Mouse (Mus musculus) 3T3-L1 (cell line): Measurements from ENCODE around the gene Sept4.
A peak's percentile ranks its signal among the peaks of the same experiment; 100 is the strongest.

Experiments
- DNase-seq: peaks from one replicate; pipeline ENCODE4 v3.0.0-alpha.2; 2015; ENCODE audit warnings: low read depth, low spot score

Gene Sept4

GRCm38 (mm10) chr11:87568255-87568953 lies at the start of gene Sept4:
Gene Sept4 (plus strand): TSS chr11:87568903.
- no peak for DNase-seq

GRCm38 (mm10) chr11:87519260-87519659 lies 49.4 kb upstream of the Sept4 start:
- peak; percentile 85 for DNase-seq

- DNase-seq, result no peak
Observed at GRCm38 (mm10) chr11:87523466-87523865, 45.2 kb upstream of the Sept4 start.

GRCm38 (mm10) chr11:87523967-87524366 lies 44.7 kb upstream of the Sept4 start:
- DNase-seq, result no peak

- DNase-seq, result no peak
Observed at GRCm38 (mm10) chr11:87524780-87525179, 43.9 kb upstream of the Sept4 start.

GRCm38 (mm10) chr11:87527364-87527763 lies 41.3 kb upstream of the Sept4 start:
- no peak for DNase-seq

GRCm38 (mm10) chr11:87527990-87528389 lies 40.7 kb upstream of the Sept4 start:
- DNase-seq, result peak; percentile 12

GRCm38 (mm10) chr11:87531695-87532094 lies 37.0 kb upstream of the Sept4 start:
- DNase-seq, result peak; percentile 12

GRCm38 (mm10) chr11:87542285-87542684 lies 26.4 kb upstream of the Sept4 start:
- peak; percentile 6 for DNase-seq

- no peak for DNase-seq
Observed at GRCm38 (mm10) chr11:87542906-87543305, 25.8 kb upstream of the Sept4 start.

- no peak for DNase-seq
Observed at GRCm38 (mm10) chr11:87553342-87553741, 15.4 kb upstream of the Sept4 start.

GRCm38 (mm10) chr11:87554386-87554785 lies 14.3 kb upstream of the Sept4 start:
- DNase-seq, result no peak

- DNase-seq, result peak; percentile 42
Observed at GRCm38 (mm10) chr11:87555106-87555703, 13.5 kb upstream of the Sept4 start.

GRCm38 (mm10) chr11:87561208-87561607 lies 7.5 kb upstream of the Sept4 start:
- no peak for DNase-seq

GRCm38 (mm10) chr11:87566501-87566900 lies 2.2 kb upstream of the Sept4 start, which contains the start of gene Gm11492:
Gene Gm11492 (plus strand): TSS chr11:87566653.
- DNase-seq, result no peak

GRCm38 (mm10) chr11:87570743-87571142 lies 2.0 kb downstream of the Sept4 start:
- no peak for DNase-seq

GRCm38 (mm10) chr11:87571361-87571950 lies 2.8 kb downstream of the Sept4 start:
- DNase-seq, result no peak

GRCm38 (mm10) chr11:87573751-87574150 lies 5.0 kb downstream of the Sept4 start:
- DNase-seq, result no peak

- DNase-seq, result no peak
Observed at GRCm38 (mm10) chr11:87574520-87575180, 5.9 kb downstream of the Sept4 start.

GRCm38 (mm10) chr11:87577601-87578248 lies 9.0 kb downstream of the Sept4 start:
- no peak for DNase-seq

- DNase-seq, result no peak
Observed at GRCm38 (mm10) chr11:87578249-87578962, 9.7 kb downstream of the Sept4 start.
